Mouse (Mus musculus): ENCODE measurements at regions not wholly inside any gene's neighbourhood (a gene's known extent, or its start where the extent isn't known, plus 50 kb on each side); places are given as distances from the start of the nearest gene placed in this dataset.

DNA sequence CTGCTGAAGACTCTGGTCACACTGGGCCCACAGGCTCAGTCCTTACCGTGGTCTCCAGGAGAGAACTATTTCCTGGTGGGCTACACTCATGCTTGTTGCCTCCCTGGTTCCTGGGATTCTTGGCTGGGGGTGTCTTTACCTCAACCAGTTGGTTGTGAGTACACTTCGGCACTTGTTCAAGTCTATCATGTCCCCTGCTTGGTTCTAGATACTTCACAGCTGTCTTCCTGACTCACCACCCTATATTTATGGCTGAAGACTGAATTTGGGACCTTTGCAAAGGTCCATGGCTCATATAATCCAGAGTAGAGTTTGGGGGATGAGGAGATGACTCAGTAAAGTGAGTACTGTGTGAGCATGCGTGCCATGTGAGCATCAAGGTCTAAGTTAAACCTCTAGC is 245.0 kb upstream of the Habp2 start:
- no peak for ATAC-seq (ENCODE audit: insufficient number of reproducible peaks, low FRiP score, low TSS enrichment, low read depth)
- H3K4me2 ChIP-seq (replicated peaks): no peak overlapping the region
- H3K4me1 ChIP-seq: 0 out of 2 replicates have a peak, but pooled peaks cover 4% of the 10 kb centered on the region
- H3K27ac ChIP-seq (replicated peaks): no peak overlapping the region
- 84% methylated on average over 3 of the region's 3 CpGs for WGBS
- no peaks in the 10 kb centered on the region for H3K36me3 ChIP-seq
- H3K9me3 ChIP-seq (replicated peaks): no peaks in the 10 kb centered on the region
- no peaks in the 10 kb centered on the region for H3K27me3 ChIP-seq
- H3K4me3 ChIP-seq (replicated peaks): no peak overlapping the region
- H3K9ac ChIP-seq: no peak overlapping the region

DNA sequence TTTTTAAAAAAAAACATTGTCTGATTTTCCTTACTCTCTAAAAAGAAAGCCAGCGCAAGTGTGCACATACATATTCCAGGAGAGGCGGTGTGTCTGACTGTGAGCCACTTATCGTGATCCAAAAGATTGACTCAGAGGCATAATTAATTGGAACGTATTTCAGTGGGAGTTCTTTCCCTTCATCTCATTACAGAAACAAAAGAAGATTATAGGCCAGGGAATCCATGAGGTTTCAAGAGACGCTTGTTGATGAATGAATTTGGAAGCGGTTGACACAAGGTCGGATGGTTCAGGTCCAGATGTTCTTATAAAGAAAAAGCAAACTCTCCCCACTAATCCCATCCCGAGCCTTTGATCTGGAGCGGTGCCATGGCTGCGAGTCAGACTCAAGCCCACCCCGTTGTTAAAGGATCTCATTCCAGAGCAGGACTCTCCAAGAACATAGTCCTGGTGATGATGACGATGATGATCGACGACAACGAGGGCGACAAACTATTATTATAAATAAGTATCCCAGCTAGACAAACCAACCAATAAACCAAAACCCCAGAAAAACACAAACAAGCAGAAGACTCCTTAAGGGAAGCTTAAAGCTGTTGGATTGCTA is 240.1 kb upstream of the Habp2 start:
- H3K27ac ChIP-seq (replicated peaks): no peak overlapping the region
- ATAC-seq (ENCODE audit: insufficient number of reproducible peaks, low FRiP score, low TSS enrichment, low read depth): no peak
- no peak overlapping the region for H3K4me3 ChIP-seq (replicated peaks)
- H3K4me2 ChIP-seq (replicated peaks): no peak overlapping the region
- H3K9ac ChIP-seq: no peak overlapping the region
- H3K4me1 ChIP-seq: no peaks in the 10 kb centered on the region
- no peaks in the 10 kb centered on the region for H3K36me3 ChIP-seq
- H3K27me3 ChIP-seq: no peaks in the 10 kb centered on the region
- H3K9me3 ChIP-seq (replicated peaks): no peaks in the 10 kb centered on the region
- WGBS: 69% methylated on average over 16 of the region's 16 CpGs

DNA sequence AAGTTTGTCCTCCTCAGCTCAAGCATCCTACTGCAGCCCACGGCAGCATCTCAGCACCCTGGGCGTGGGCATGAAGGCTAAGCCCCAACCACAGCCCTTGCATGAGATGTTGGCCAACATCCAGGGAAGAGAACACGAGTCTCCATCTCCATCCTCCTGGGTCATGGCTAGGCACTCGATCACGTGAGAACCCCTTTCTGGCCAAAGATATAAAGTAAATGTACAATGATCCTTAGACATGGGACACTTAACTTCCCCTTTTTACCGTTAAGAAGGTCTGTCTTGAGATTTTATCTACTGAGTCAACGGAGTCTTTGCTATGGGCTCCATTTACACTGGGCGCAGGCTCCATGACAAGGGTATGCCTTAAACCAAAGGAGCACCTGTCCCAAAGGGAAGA is 232.8 kb upstream of the Habp2 start:
- Histone ChIP-seq H3K4me3 (replicated peaks) (no peak overlapping the region), H3K9me3 (replicated peaks) (no peaks in the 10 kb centered on the region), H3K4me1 (no peaks in the 10 kb centered on the region), H3K36me3 (no peaks in the 10 kb centered on the region), H3K4me2 (replicated peaks) (no peak overlapping the region), H3K27ac (replicated peaks) (no peak overlapping the region), H3K9ac (no peak overlapping the region), H3K27me3 (no peaks in the 10 kb centered on the region)
- no peak for ATAC-seq (ENCODE audit: insufficient number of reproducible peaks, low FRiP score, low TSS enrichment, low read depth)
- WGBS: 83% methylated on average over 8 of the region's 8 CpGs

DNA sequence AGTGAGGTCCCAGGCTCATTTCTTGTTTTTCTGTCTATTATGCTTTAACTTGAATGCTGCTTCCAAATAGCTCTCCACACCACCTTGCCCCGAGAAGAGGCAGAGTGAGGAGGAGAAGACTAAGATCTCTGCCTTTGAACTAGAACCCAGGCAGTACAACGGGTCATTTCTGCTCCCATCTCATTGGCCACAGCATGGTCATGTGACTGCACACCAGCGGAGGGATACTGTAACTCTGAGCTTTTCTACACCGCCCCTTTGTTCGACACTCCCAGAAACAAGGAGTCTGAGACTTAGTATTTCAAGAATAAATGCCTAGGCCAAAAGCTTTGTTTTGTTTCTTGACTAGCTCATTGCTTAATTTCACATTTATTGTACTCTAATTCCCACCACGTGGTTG is 230.5 kb upstream of the Habp2 start:
- no peak overlapping the region for H3K27ac ChIP-seq (replicated peaks)
- H3K4me1 ChIP-seq: no peaks in the 10 kb centered on the region
- H3K9ac ChIP-seq: no peak overlapping the region
- 80% methylated on average over 6 of the region's 6 CpGs for WGBS
- no peaks in the 10 kb centered on the region for H3K27me3 ChIP-seq
- no peaks in the 10 kb centered on the region for H3K36me3 ChIP-seq
- H3K4me2 ChIP-seq (replicated peaks): no peak overlapping the region
- H3K4me3 ChIP-seq (replicated peaks): no peak overlapping the region
- no peak for ATAC-seq (ENCODE audit: insufficient number of reproducible peaks, low FRiP score, low TSS enrichment, low read depth)
- H3K9me3 ChIP-seq (replicated peaks): no peaks in the 10 kb centered on the region

DNA sequence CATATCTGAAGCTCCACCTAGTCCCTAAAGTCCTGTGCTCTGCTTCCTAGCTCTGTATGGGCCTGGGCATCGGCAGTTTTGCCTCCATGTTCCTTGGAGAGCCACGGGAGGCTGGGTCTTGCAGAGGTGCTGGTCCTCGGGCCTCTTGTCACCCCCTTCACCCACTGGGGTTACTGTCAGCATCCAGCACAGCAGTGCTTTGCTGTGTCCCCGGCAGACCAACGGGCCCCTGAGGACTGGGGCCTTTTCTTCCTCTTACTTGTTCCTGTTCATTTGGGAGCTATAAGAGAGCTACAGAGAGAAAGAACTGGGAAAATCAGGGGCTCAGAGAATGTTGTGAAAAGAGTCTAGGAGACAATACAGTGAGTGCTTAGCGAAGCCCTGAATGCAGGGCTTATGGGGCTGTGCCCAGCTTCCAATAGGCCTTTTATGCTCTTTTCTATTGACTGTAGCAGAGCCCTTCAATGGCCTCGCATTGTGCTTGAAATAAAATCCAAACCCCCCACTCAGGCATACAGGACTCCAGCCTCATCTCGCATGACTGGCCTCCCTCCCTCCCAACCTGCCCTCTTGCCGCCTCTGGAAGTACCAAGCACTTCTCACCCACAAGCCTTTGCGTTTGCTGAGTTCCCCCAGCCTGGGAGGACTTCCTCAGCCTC is 224.9 kb upstream of the Habp2 start:
- Histone ChIP-seq H3K36me3 (no peaks in the 10 kb centered on the region), H3K9ac (no peak overlapping the region), H3K27ac (replicated peaks) (no peak overlapping the region), H3K27me3 (no peaks in the 10 kb centered on the region), H3K4me1 (no peaks in the 10 kb centered on the region), H3K4me3 (replicated peaks) (no peak overlapping the region), H3K9me3 (replicated peaks) (no peaks in the 10 kb centered on the region), H3K4me2 (replicated peaks) (no peak overlapping the region)
- WGBS: 71% methylated on average over 10 of the region's 10 CpGs
- ATAC-seq (ENCODE audit: insufficient number of reproducible peaks, low FRiP score, low TSS enrichment, low read depth): no peak

DNA sequence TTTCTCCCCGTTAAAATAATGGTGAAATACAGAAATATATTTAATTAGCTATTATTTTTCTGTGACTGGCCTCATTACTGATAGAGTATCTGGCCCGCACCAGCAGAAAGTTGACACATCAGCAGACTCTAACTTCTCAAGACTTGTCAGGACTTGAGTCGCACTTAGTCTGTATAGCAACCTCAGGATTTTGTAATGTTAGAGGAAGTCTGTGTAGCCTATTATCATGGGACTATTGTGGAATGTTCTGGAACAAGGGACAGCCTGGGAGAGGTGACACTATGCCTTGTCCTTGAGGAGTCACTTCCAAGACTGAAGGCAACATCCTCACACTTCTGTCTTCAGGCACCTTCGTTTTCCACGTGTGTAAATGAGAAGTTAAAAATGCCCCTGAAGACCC is 223.8 kb upstream of the Habp2 start:
- 49% methylated on average over 5 of the region's 5 CpGs for WGBS

DNA sequence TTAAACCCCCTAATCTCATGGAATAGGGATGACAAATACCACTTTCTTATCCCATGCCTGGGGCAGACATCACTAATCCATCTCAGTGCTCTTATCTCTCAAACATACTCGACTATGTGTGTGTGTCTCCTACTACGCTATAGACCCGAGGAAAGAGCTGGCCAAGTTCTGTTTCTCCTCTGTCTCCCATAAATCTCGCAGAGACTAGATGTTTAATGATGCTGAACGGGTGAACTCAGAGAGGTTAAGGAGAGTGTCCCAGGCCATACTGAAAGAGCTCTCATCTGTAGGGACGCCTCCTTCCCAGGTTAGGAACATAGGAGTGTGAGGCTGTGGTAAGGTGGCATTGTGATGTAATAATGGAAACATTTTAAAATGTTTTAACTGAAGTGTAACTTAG is 221.2 kb upstream of the Habp2 start:
- H3K4me2 ChIP-seq (replicated peaks): no peak overlapping the region
- 72% methylated on average over 6 of the region's 6 CpGs for WGBS
- no peak overlapping the region for H3K4me3 ChIP-seq (replicated peaks)
- no peaks in the 10 kb centered on the region for H3K36me3 ChIP-seq
- H3K4me1 ChIP-seq: peaks cover 20% of the 10 kb centered on the region
- no peaks in the 10 kb centered on the region for H3K27me3 ChIP-seq
- H3K9ac ChIP-seq: no peak overlapping the region
- H3K9me3 ChIP-seq (replicated peaks): no peaks in the 10 kb centered on the region
- H3K27ac ChIP-seq (replicated peaks): no peak overlapping the region
- no peak for ATAC-seq (ENCODE audit: insufficient number of reproducible peaks, low FRiP score, low TSS enrichment, low read depth)

More for the DNA sequence above, 223.8 kb upstream of the Habp2 start:
- H3K27me3 ChIP-seq: no peaks in the 10 kb centered on the region
- peaks cover 6% of the 10 kb centered on the region for H3K4me1 ChIP-seq
- no peak overlapping the region for H3K9ac ChIP-seq
- no peak overlapping the region for H3K4me3 ChIP-seq (replicated peaks)
- H3K27ac ChIP-seq (replicated peaks): no peak overlapping the region
- ATAC-seq (ENCODE audit: insufficient number of reproducible peaks, low FRiP score, low TSS enrichment, low read depth): no peak
- H3K36me3 ChIP-seq: no peaks in the 10 kb centered on the region
- no peak overlapping the region for H3K4me2 ChIP-seq (replicated peaks)
- no peaks in the 10 kb centered on the region for H3K9me3 ChIP-seq (replicated peaks)

DNA sequence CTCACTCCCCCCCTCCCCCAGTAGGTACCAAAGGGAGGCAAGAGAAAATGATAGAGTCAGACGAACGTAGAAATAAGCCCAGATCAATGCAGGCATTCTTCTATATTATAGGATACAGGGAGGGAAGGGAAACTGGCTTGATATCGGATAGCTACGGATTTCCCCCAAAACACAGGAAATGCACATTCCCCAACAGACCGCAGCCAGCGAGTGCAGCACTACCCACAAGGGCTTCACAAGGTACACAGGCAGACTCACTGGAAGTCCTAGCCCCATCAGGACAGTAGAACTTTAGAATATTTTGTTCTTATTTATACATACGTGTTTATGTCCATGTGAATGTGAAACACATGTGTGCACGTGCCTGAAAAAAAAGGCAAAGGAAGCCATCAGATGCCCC is 218.8 kb upstream of the Habp2 start:
- Histone ChIP-seq H3K4me2 (replicated peaks) (no peak overlapping the region), H3K27ac (replicated peaks) (no peak overlapping the region), H3K9me3 (replicated peaks) (no peaks in the 10 kb centered on the region), H3K9ac (no peak overlapping the region), H3K27me3 (no peaks in the 10 kb centered on the region), H3K4me3 (replicated peaks) (no peak overlapping the region), H3K4me1 (peaks cover 33% of the 10 kb centered on the region), H3K36me3 (no peaks in the 10 kb centered on the region)
- ATAC-seq (ENCODE audit: insufficient number of reproducible peaks, low FRiP score, low TSS enrichment, low read depth): no peak
- 27% methylated on average over 8 of the region's 8 CpGs for WGBS

DNA sequence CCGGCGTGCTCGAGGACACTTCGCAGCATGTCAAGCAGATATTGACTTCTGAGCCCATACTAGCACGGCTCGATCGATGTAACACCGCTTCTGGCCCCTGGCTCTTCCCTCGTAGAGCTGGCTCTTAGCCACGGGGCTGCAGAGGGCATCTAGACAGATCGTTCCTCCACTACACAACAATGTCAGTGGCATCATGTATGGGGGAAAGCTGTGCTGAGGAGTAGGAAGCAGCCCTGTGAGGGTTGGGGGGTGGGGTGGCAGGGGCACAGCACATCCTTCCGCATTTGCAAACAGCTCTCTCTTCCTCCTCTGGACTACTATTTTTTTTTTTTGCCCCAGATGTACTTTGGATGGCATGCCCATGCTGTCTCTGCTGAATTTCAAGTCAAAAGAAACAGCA is 218.1 kb upstream of the Habp2 start:
- Histone ChIP-seq H3K9ac (no peak overlapping the region), H3K9me3 (replicated peaks) (no peaks in the 10 kb centered on the region), H3K4me1 (peaks cover 33% of the 10 kb centered on the region), H3K36me3 (no peaks in the 10 kb centered on the region), H3K27me3 (no peaks in the 10 kb centered on the region), H3K4me3 (replicated peaks) (no peak overlapping the region), H3K27ac (replicated peaks) (no peak overlapping the region), H3K4me2 (replicated peaks) (0 out of 2 replicates have a peak overlapping the region, but pooled peaks have one; percentile 2)
- WGBS: 64% methylated on average over 12 of the region's 12 CpGs
- no peak for ATAC-seq (ENCODE audit: insufficient number of reproducible peaks, low FRiP score, low TSS enrichment, low read depth)

DNA sequence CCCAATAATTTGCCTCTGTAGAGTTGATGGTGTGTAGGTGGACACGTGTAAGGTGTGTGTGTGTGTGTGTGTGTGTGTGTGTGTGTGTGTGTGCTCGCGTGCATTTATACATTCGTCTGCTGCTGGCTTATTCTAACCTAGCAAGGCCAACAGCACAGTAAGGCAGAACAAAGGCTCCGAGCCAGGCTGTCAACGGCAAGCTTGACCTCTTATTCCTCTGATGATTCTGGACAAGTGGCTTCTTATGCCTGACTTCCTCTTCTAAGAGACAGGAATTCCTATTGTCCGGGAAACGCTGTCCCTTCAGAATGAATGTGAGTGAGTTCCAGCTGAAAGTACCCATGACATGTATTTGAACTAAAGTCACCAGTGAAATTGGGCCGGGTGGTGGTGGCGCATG is 217.7 kb upstream of the Habp2 start:
- Histone ChIP-seq H3K4me1 (peaks cover 33% of the 10 kb centered on the region), H3K4me2 (replicated peaks) (0 out of 2 replicates have a peak overlapping the region, but pooled peaks have one; percentile 2), H3K9me3 (replicated peaks) (no peaks in the 10 kb centered on the region), H3K27me3 (no peaks in the 10 kb centered on the region), H3K27ac (replicated peaks) (no peak overlapping the region), H3K4me3 (replicated peaks) (no peak overlapping the region), H3K9ac (no peak overlapping the region), H3K36me3 (no peaks in the 10 kb centered on the region)
- ATAC-seq (ENCODE audit: insufficient number of reproducible peaks, low FRiP score, low TSS enrichment, low read depth): no peak
- 66% methylated on average over 10 of the region's 10 CpGs for WGBS

DNA sequence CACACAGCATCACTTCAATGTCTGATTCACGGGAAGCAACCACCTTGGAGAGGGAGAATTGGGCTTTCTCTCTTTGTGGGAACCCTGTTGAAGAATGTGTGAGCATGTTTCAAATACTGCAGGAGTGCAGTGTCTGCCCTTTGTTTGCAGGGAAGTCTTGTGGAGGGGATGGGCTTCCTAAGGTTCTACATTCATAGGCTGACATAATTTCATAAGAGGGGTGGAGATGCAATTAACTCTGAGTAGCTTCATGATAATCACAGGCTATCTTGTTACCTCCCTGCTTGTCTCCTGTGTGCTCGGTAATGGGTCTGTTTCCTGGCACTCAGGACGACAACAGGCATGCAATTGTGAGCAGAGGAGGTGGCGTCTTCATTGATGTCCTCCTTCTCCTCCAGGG is 215.6 kb upstream of the Habp2 start:
- no peak overlapping the region; the same call in 1 of the 2 replicates for H3K27ac ChIP-seq (replicated peaks)
- H3K4me1 ChIP-seq: peaks cover 33% of the 10 kb centered on the region
- H3K9ac ChIP-seq: no peak overlapping the region
- H3K4me3 ChIP-seq (replicated peaks): no peak overlapping the region
- no peaks in the 10 kb centered on the region for H3K27me3 ChIP-seq
- ATAC-seq (ENCODE audit: insufficient number of reproducible peaks, low FRiP score, low TSS enrichment, low read depth): 0 out of 2 replicates have a peak, but pooled peaks have one; percentile 12
- no peaks in the 10 kb centered on the region for H3K36me3 ChIP-seq
- 28% methylated on average over 4 of the region's 4 CpGs for WGBS
- no peak overlapping the region for H3K4me2 ChIP-seq (replicated peaks)
- no peaks in the 10 kb centered on the region for H3K9me3 ChIP-seq (replicated peaks)

DNA sequence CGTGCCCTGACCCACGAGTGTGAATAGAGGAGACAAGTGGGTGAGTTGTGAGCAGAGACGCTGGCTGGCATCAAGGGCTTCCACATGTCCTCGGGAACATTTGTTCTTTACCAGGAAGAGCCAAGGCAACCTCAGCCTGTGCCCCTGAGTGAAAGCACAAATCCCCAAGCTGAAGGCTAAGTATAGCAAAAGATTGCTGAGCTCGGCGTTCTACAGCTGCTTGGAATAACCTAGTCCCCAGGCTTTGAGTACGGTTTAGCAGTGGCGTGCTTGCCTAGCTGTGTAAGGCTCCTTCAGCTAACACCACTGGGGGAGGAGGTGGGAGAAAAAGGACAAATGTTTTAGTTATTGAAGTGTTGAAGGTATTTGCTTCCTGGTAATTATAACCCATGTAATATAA is 210.8 kb upstream of the Habp2 start:
- no peak for ATAC-seq (ENCODE audit: insufficient number of reproducible peaks, low FRiP score, low TSS enrichment, low read depth)
- peaks cover 11% of the 10 kb centered on the region for H3K4me1 ChIP-seq
- no peaks in the 10 kb centered on the region for H3K27me3 ChIP-seq
- no peak overlapping the region for H3K4me2 ChIP-seq (replicated peaks)
- 64% methylated on average over 8 of the region's 8 CpGs for WGBS
- H3K36me3 ChIP-seq: no peaks in the 10 kb centered on the region
- H3K4me3 ChIP-seq (replicated peaks): no peak overlapping the region
- no peaks in the 10 kb centered on the region for H3K9me3 ChIP-seq (replicated peaks)
- H3K27ac ChIP-seq (replicated peaks): no peak overlapping the region
- no peak overlapping the region for H3K9ac ChIP-seq
